Mouse (Mus musculus): ENCODE measurements around the gene Plg. TPM values are rescaled to one million over a fixed set of nuclear protein-coding genes. Genes with fewer than 3 reads are reported as not detected.

The Plg gene
- polyA plus RNA-seq, 1 experiment from 2014 or later = 16.8 TPM

GRCm38 (mm10) chr17:12468745-12469144, 90.3 kb downstream of the Plg start:
- H3K36me3 ChIP-seq = no peaks in the 10 kb centered on the region
- no peaks in the 10 kb centered on the region for H3K9me3 ChIP-seq
- no peak overlapping the region for H3K27ac ChIP-seq
- H3K9ac ChIP-seq = no peak overlapping the region
- no peak overlapping the region for H3K4me2 ChIP-seq
- H3K4me3 ChIP-seq (replicated peaks) = no peak overlapping the region
- no peaks in the 10 kb centered on the region for H3K4me1 ChIP-seq
- ATAC-seq (ENCODE audit: insufficient read depth, low FRiP score, low read depth) = no peak
- 79% methylated on average over 5 of the region's 5 CpGs for WGBS
- H3K27me3 ChIP-seq (replicated peaks) = no peaks in the 10 kb centered on the region

Other genes with a start within 250 kb of the Plg start
- 55.9 and 56.3 TPM in 2 replicates for gene Map3k4, start 59.8 kb upstream of the Plg start, polyA plus RNA-seq (2015; fragmentation: Nextera tagmentation; extraction: Ambion mirVana)
- gene Slc22a3, start 129.1 kb downstream of the Plg start, polyA plus RNA-seq (2015; fragmentation: Nextera tagmentation; extraction: Ambion mirVana) = 0.55 and 0.65 TPM in 2 replicates
- gene Slc22a2, start 205.5 kb downstream of the Plg start, polyA plus RNA-seq (2015; fragmentation: Nextera tagmentation; extraction: Ambion mirVana) = 0.15 TPM in 2 replicates

All from stomach, embryonic 15.5 days (tissue).